Mouse (Mus musculus): ENCODE results near the gene Ogfod2.

- TF ChIP-seq CTCF (IDR thresholded peaks at IDR 0.05; ENCODE audit: insufficient read depth, low read length) (no peak), POLR2A (IDR thresholded peaks at IDR 0.05; ENCODE audit: borderline replicate concordance, extremely low read depth, low read depth, low read length) (no peak)
Measured at GRCm38 (mm10) chr5:124086876-124087275, 25.2 kb upstream of the Ogfod2 start.
